Mouse (Mus musculus): ENCODE measurements around the gene Ksr2.

GRCm38 (mm10) chr5:117711636-117712035, 297.8 kb downstream of the Ksr2 start:
- no peak for TF ChIP-seq CTCF (IDR thresholded peaks at IDR 0.05 in 2 of 3, conservative IDR thresholded peaks at IDR 0.05 in 1 of 3; ENCODE audit: control insufficient read depth in 1 of 3, insufficient read depth in 1 of 3, low read depth in 2 of 3, low read length in 3 of 3, poor library complexity in 1 of 3, severe bottlenecking in 1 of 3)
- no peak for TF ChIP-seq ZKSCAN1 (IDR thresholded peaks at IDR 0.05; ENCODE audit: low read depth, low read length)
- no peak for TF ChIP-seq USF1 (IDR thresholded peaks at IDR 0.05; ENCODE audit: low read depth, low read length)
- TF ChIP-seq GABPA (IDR thresholded peaks at IDR 0.05; ENCODE audit: low read depth, low read length), result no peak
- no peak for TF ChIP-seq POLR2A (IDR thresholded peaks at IDR 0.05; ENCODE audit: control insufficient read depth in 1 of 2, insufficient read depth in 1 of 2, low read depth in 1 of 2, low read length in 2 of 2, poor library complexity in 1 of 2)
- TF ChIP-seq MEF2A (IDR thresholded peaks at IDR 0.05; ENCODE audit: extremely low read depth, insufficient replicate concordance, low read depth, low read length, poor library complexity, severe bottlenecking), result no peak
- TF ChIP-seq MAFK (IDR thresholded peaks at IDR 0.05; ENCODE audit: borderline replicate concordance, low read depth, low read length), result no peak
